Mouse (Mus musculus) testis, adult 2 months (tissue): Measurements from ENCODE around the gene Gm26992. TPM values are rescaled to one million over a fixed set of nuclear protein-coding genes. Genes with fewer than 3 reads are reported as not detected.

Source experiments
- H3K27ac ChIP-seq: fragments of 200-500 bp; 2 replicates; pipeline ENCODE4 v1.5.1; 2012; ENCODE audit warnings: low read depth, low read length; ENCODE audit not compliant: control insufficient read depth, insufficient read depth
- H3K27me3 ChIP-seq: fragments of 200-500 bp; 2 replicates; pipeline ENCODE4 v1.6.1; 2012; ENCODE audit warnings: mild to moderate bottlenecking, low read length, moderate library complexity; ENCODE audit not compliant: control insufficient read depth, insufficient read depth
- H3K36me3 ChIP-seq: fragments of 200-500 bp; 2 replicates; pipeline ENCODE4 v1.6.1; 2012; ENCODE audit warnings: mild to moderate bottlenecking, low read length; ENCODE audit not compliant: control insufficient read depth, insufficient read depth
- H3K4me1 ChIP-seq: fragments of 200-500 bp; 2 replicates; pipeline ENCODE4 v1.6.1; 2012; ENCODE audit warnings: low read length; ENCODE audit not compliant: control insufficient read depth, insufficient read depth
- H3K4me3 ChIP-seq: fragments of 200-500 bp; 2 replicates; pipeline ENCODE4 v1.5.1; 2012; ENCODE audit warnings: low read depth, mild to moderate bottlenecking, low read length, moderate library complexity, mixed read lengths; ENCODE audit not compliant: control insufficient read depth
- CTCF ChIP-seq: fragments of 200-500 bp; IDR thresholded peaks from 2 replicates; pipeline ENCODE4 v1.5.1; 2012; ENCODE audit warnings: low read depth, mild to moderate bottlenecking, inconsistent platforms, low read length, moderate library complexity; ENCODE audit not compliant: control insufficient read depth, insufficient read depth, insufficient replicate concordance
- POLR2A ChIP-seq: fragments of 200-500 bp; IDR thresholded peaks from 2 replicates; pipeline ENCODE4 v1.6.1; 2012; ENCODE audit warnings: low read depth, mild to moderate bottlenecking, inconsistent platforms, low read length, moderate library complexity; ENCODE audit not compliant: control insufficient read depth
- polyA plus RNA-seq: library from polyadenylated mRNA; depleted of rRNA; stranded (reverse); fragments of >200 nt; gene quantifications from 2 replicates; pipeline ENCODE4 v1.2.3, GENCODE M21; 2012; rRNA removed

The Gm26992 gene
- polyA plus RNA-seq, 1 experiment: 0.31 TPM

DNA sequence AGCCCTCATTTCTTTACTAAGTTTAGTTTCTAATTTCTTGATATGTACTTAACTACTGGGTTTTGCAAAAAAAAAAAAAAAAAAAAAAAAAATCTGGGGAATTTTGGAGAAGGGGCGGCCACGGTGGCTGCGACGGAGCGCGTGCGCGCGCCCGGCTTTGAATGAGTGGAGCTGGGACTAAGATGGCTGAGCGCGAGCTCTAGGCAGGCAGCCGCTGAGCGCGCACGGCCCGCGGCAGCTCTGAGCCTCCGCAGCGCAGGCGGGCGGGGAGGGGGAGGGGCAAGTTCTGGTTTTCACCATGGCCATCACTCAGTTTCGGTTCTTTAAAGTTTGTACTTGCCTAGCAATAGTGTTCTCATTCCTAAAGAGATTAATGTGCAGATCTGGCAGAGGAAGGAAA lies 107.4 kb downstream of the Gm26992 start:
- Histone ChIP-seq H3K36me3 (no peaks in the 10 kb centered on the region), H3K4me1 (no peaks in the 10 kb centered on the region; the same call in 1 of the 2 replicates), H3K27ac (no peak overlapping the region), H3K27me3 (no peaks in the 10 kb centered on the region), H3K4me3 (no peak overlapping the region)
- TF ChIP-seq CTCF: no peak
- no peak for TF ChIP-seq POLR2A

Other genes with a start within 250 kb of the Gm26992 start
- gene Nap1l2, start 235.4 kb upstream of the Gm26992 start, polyA plus RNA-seq: 0.06 TPM in 1 of 2 replicates, not detected in the other
- gene Cdx4, start 100.6 kb upstream of the Gm26992 start, polyA plus RNA-seq: not detected in 2 replicates
- gene Chic1, start 65.5 kb upstream of the Gm26992 start, polyA plus RNA-seq: 0.12 and 0.22 TPM in 2 replicates
- 19.2 and 28.0 TPM in 2 replicates for gene Tsx, start 7.5 kb upstream of the Gm26992 start, polyA plus RNA-seq
- gene Zcchc13, start 208.6 kb downstream of the Gm26992 start, polyA plus RNA-seq: 72.1 and 83.8 TPM in 2 replicates